Mouse (Mus musculus): ENCODE data around the gene Klhl33.

Klhl33 gene

GRCm38 (mm10) chr14:50855788-50856187, 41.5 kb downstream of the Klhl33 start:
- DNase-seq (ENCODE audit: low read depth, low spot score) = no peak

Measured in brain, adult 2 months (tissue).